Mouse (Mus musculus): ENCODE results near the gene Fam187b.

The Fam187b gene

GRCm38 (mm10) chr7:31008889-31009288, 35.3 kb downstream of the Fam187b start:
- no peak for DNase-seq (ENCODE audit: low read depth, low spot score)

GRCm38 (mm10) chr7:31012971-31013370, 39.4 kb downstream of the Fam187b start:
- no peak for DNase-seq (ENCODE audit: low read depth, low spot score)

GRCm38 (mm10) chr7:31017104-31017901, 43.7 kb downstream of the Fam187b start:
- no peak for DNase-seq (ENCODE audit: low read depth, low spot score)

- peak; percentile 94 for DNase-seq (ENCODE audit: low read depth, low spot score)
Measured at GRCm38 (mm10) chr7:31028609-31029008, 55.0 kb downstream of the Fam187b start.

- DNase-seq (ENCODE audit: low read depth, low spot score), result peak; percentile 91
Measured at GRCm38 (mm10) chr7:31030717-31031116, 57.1 kb downstream of the Fam187b start.

- DNase-seq (ENCODE audit: low read depth, low spot score), result no peak
Measured at GRCm38 (mm10) chr7:31031731-31032130, 58.1 kb downstream of the Fam187b start.

- DNase-seq (ENCODE audit: low read depth, low spot score), result no peak
Measured at GRCm38 (mm10) chr7:31033409-31034165, 60.0 kb downstream of the Fam187b start.

- peak; percentile 76 for DNase-seq (ENCODE audit: low read depth, low spot score)
Measured at GRCm38 (mm10) chr7:31034789-31035188, 61.2 kb downstream of the Fam187b start.

GRCm38 (mm10) chr7:31035291-31035690, 61.7 kb downstream of the Fam187b start:
- no peak for DNase-seq (ENCODE audit: low read depth, low spot score)

- DNase-seq (ENCODE audit: low read depth, low spot score), result peak; percentile 83
Measured at GRCm38 (mm10) chr7:31036917-31037316, 63.3 kb downstream of the Fam187b start.

- no peak for DNase-seq (ENCODE audit: low read depth, low spot score)
Measured at GRCm38 (mm10) chr7:31037675-31038074, 64.1 kb downstream of the Fam187b start.

- peak; percentile 40 for DNase-seq (ENCODE audit: low read depth, low spot score)
Measured at GRCm38 (mm10) chr7:31039011-31039410, 65.4 kb downstream of the Fam187b start.
